Mouse (Mus musculus): ENCODE results near the gene Ceacam19. TPM values are rescaled to one million over a fixed set of nuclear protein-coding genes. Genes with fewer than 3 reads are reported as not detected.

Ceacam19 gene
- polyA plus RNA-seq, 1 experiment from 2014 or later = not detected

- Histone ChIP-seq H3K4me3 (no peak overlapping the region), H3K9ac (no peak overlapping the region), H3K4me1 (peaks cover 21% of the 10 kb centered on the region), H3K4me2 (peak overlapping the region; percentile 31), H3K27ac (no peak overlapping the region), H3K36me3 (no peaks in the 10 kb centered on the region), H3K9me3 (no peaks in the 10 kb centered on the region), H3K27me3 (no peaks in the 10 kb centered on the region)
- ATAC-seq (ENCODE audit: borderline replicate concordance, extremely low read depth, low FRiP score, low TSS enrichment) = peak; percentile 66
- 11% methylated on average over 13 of the region's 13 CpGs for WGBS
These were observed 57.0 kb downstream of the Ceacam19 start for GRCm38 (mm10) chr7:19830682-19831156.

- no peaks in the 10 kb centered on the region for H3K27me3 ChIP-seq
- H3K4me1 ChIP-seq = peaks cover 23% of the 10 kb centered on the region
- no peak for ATAC-seq (ENCODE audit: borderline replicate concordance, extremely low read depth, low FRiP score, low TSS enrichment)
- WGBS = 67% methylated on average over 3 of the region's 3 CpGs
- no peaks in the 10 kb centered on the region for H3K36me3 ChIP-seq
- H3K4me3 ChIP-seq = no peak overlapping the region
- H3K27ac ChIP-seq = no peak overlapping the region
- no peaks in the 10 kb centered on the region for H3K9me3 ChIP-seq
- no peak overlapping the region for H3K9ac ChIP-seq
- no peak overlapping the region for H3K4me2 ChIP-seq
These were observed 58.1 kb downstream of the Ceacam19 start for GRCm38 (mm10) chr7:19829694-19830093.

GRCm38 (mm10) chr7:19826756-19827155, 61.0 kb downstream of the Ceacam19 start:
- Histone ChIP-seq H3K4me2 (no peak overlapping the region), H3K9me3 (no peaks in the 10 kb centered on the region), H3K4me3 (no peak overlapping the region), H3K27me3 (peaks cover 6% of the 10 kb centered on the region), H3K36me3 (no peaks in the 10 kb centered on the region), H3K9ac (0 out of 2 replicates have a peak overlapping the region, but pooled peaks have one; percentile 8), H3K4me1 (peaks cover 47% of the 10 kb centered on the region), H3K27ac (no peak overlapping the region)
- WGBS = 51% methylated on average over 6 of the region's 6 CpGs
- no peak for ATAC-seq (ENCODE audit: borderline replicate concordance, extremely low read depth, low FRiP score, low TSS enrichment)

Other genes with a start within 250 kb of the Ceacam19 start
- gene Clptm1, start 222.9 kb downstream of the Ceacam19 start, polyA plus RNA-seq (2015; fragmentation: Nextera tagmentation; extraction: Ambion mirVana) = 81.8 and 86.8 TPM in 2 replicates
- 4.0 and 9.5 TPM in 2 replicates for gene Apoc2, start 210.0 kb downstream of the Ceacam19 start, polyA plus RNA-seq (2015; fragmentation: Nextera tagmentation; extraction: Ambion mirVana)
- not detected in 2 replicates for gene Gm44805, start 206.5 kb downstream of the Ceacam19 start, polyA plus RNA-seq (2015; fragmentation: Nextera tagmentation; extraction: Ambion mirVana)
- gene Apoc4, start 206.5 kb downstream of the Ceacam19 start, polyA plus RNA-seq (2015; fragmentation: Nextera tagmentation; extraction: Ambion mirVana) = 0.42 and 1.3 TPM in 2 replicates
- gene Apoc1, start 195.3 kb downstream of the Ceacam19 start, polyA plus RNA-seq (2015; fragmentation: Nextera tagmentation; extraction: Ambion mirVana) = 19.5 and 22.0 TPM in 2 replicates
- 458 and 503 TPM in 2 replicates for gene Apoe, start 188.8 kb downstream of the Ceacam19 start, polyA plus RNA-seq (2015; fragmentation: Nextera tagmentation; extraction: Ambion mirVana)
- 149 and 157 TPM in 2 replicates for gene Tomm40, start 172.5 kb downstream of the Ceacam19 start, polyA plus RNA-seq (2015; fragmentation: Nextera tagmentation; extraction: Ambion mirVana)
- gene Nectin2, start 137.5 kb downstream of the Ceacam19 start, polyA plus RNA-seq (2015; fragmentation: Nextera tagmentation; extraction: Ambion mirVana) = 133 and 140 TPM in 2 replicates
- 313 and 345 TPM in 2 replicates for gene Bcam, start 116.9 kb downstream of the Ceacam19 start, polyA plus RNA-seq (2015; fragmentation: Nextera tagmentation; extraction: Ambion mirVana)
- 15.2 and 16.1 TPM in 2 replicates for gene Cblc, start 91.2 kb downstream of the Ceacam19 start, polyA plus RNA-seq (2015; fragmentation: Nextera tagmentation; extraction: Ambion mirVana)
- gene Bcl3, start 65.2 kb downstream of the Ceacam19 start, polyA plus RNA-seq (2015; fragmentation: Nextera tagmentation; extraction: Ambion mirVana) = 4.3 and 4.7 TPM in 2 replicates
- gene Gm19345, start 36.0 kb downstream of the Ceacam19 start, polyA plus RNA-seq (2015; fragmentation: Nextera tagmentation; extraction: Ambion mirVana) = 0.16 TPM in 1 of 2 replicates, not detected in the other
- not detected in 2 replicates for gene Ceacam16, start 26.7 kb downstream of the Ceacam19 start, polyA plus RNA-seq (2015; fragmentation: Nextera tagmentation; extraction: Ambion mirVana)
- gene Pvr, start 33.2 kb upstream of the Ceacam19 start, polyA plus RNA-seq (2015; fragmentation: Nextera tagmentation; extraction: Ambion mirVana) = 19.0 and 22.5 TPM in 2 replicates
- 1.4 and 2.0 TPM in 2 replicates for gene Igsf23, start 62.8 kb upstream of the Ceacam19 start, polyA plus RNA-seq (2015; fragmentation: Nextera tagmentation; extraction: Ambion mirVana)
- gene Ceacam20, start 77.4 kb upstream of the Ceacam19 start, polyA plus RNA-seq (2015; fragmentation: Nextera tagmentation; extraction: Ambion mirVana) = not detected in 2 replicates
- not detected in 2 replicates for gene Nlrp9b, start 103.5 kb upstream of the Ceacam19 start, polyA plus RNA-seq (2015; fragmentation: Nextera tagmentation; extraction: Ambion mirVana)
- gene Vmn1r91, start 211.7 kb upstream of the Ceacam19 start, polyA plus RNA-seq (2015; fragmentation: Nextera tagmentation; extraction: Ambion mirVana) = not detected in 2 replicates
- not detected in 2 replicates for gene Gm16442, start 234.6 kb upstream of the Ceacam19 start, polyA plus RNA-seq (2015; fragmentation: Nextera tagmentation; extraction: Ambion mirVana)